Mouse (Mus musculus): ENCODE measurements around the gene Mindy3.
A peak's percentile ranks its signal among the peaks of the same experiment; 100 is the strongest.

Gene Mindy3

GRCm38 (mm10) chr2:12371401-12371800 is 47.9 kb downstream of the Mindy3 start:
- no peak for DNase-seq (ENCODE audit: low spot score)

DNA sequence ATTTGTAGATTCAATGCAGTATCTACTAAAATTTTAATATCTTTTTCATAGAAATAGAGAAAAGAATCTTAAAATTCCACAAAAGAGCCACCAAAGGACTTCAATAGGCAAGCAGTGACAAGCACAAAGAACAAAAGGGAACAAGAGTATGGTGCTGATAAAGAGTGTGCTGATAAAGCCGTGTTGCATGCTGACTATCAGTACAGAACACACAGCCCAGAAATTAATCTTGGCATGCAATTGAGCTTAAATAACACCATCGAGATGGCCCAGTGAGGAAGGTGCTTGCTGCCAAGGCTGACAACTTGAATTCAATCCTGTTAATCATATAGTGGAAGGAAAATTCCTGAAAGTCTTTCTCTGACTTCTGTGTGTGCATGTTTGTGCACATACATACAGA is 50.8 kb downstream of the Mindy3 start:
- no peak for DNase-seq (ENCODE audit: low spot score)

DNA sequence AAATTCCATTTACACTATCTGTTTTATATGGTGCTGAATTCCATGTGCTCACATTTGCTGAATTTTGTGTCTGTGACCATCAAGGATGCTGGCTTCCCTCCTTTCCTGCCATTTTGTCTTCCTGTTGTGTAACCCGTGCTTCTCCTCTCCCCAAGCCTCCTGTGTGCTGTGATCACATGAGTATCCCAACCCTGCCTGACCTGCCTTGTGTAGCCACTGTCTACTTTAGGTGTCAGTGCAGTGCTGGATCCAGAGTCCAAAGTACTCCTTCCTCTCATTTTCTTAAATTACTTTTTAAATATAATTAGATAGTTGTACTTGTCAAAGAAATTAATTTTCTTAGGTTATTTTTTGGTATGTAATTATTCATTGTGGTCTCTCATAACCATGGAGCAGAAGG is 51.3 kb downstream of the Mindy3 start:
- DNase-seq (ENCODE audit: low spot score), result no peak

- no peak for DNase-seq (ENCODE audit: low spot score)
These were observed 58.0 kb downstream of the Mindy3 start for GRCm38 (mm10) chr2:12361310-12361709.

DNA sequence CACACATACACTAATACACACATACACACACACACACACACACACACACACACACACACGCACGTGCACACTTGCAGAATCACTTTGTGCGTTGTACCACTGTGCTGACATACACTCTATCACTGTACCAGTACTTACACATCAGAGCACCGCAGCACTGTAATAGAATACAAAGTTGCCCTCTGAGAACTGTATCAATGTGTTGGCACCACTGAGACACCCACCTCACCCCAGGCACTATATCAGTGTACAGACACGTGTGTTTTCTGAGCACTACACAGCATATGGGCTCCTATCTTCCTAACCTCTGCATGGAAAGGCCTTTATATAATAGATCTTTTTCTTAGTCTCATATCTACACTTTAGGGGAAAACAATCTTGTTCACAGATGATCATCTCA is 64.4 kb downstream of the Mindy3 start:
- no peak for DNase-seq (ENCODE audit: low spot score)

GRCm38 (mm10) chr2:12348914-12349313 is 70.4 kb downstream of the Mindy3 start:
- DNase-seq (ENCODE audit: low spot score), result no peak

- no peak for DNase-seq (ENCODE audit: low spot score)
These were observed 87.3 kb downstream of the Mindy3 start for GRCm38 (mm10) chr2:12331962-12332361.

GRCm38 (mm10) chr2:12329620-12330019 is 89.7 kb downstream of the Mindy3 start:
- no peak for DNase-seq (ENCODE audit: low spot score)

GRCm38 (mm10) chr2:12329068-12329407 is 90.2 kb downstream of the Mindy3 start:
- DNase-seq (ENCODE audit: low spot score), result no peak

- DNase-seq (ENCODE audit: low spot score), result no peak
These were observed 90.8 kb downstream of the Mindy3 start for GRCm38 (mm10) chr2:12328355-12329067.

DNA sequence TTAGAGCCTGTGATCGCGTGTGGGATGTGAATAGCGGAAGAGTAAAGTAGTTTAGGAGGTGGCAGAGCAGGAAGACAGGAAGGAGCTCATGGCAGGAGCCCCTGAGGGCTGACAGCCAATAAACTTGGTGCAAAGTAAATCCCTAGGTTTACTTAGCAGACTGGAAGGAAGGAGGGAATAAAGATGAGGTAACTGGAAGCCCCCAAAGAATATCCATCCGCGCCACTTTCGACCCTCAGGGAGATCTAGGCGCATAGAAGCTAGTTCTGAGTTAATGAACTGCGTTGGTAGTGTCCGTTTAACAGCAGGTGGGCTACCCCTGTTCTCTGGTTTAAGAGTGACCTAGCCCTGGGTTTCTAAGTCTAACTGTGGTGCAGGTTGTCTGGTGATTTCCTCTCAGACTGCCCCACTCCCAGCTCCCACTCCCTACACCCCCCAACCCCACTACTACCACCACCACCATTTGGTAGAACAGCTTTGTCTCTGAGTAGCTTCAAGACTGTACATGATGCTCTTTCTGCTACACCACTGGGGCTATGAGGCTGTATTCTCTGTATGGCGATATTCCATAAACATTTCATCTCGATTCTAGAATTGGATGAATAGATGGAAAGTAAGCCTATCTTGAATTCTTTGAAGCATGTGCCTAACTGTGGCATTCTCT is 91.4 kb downstream of the Mindy3 start:
- no peak for DNase-seq (ENCODE audit: low spot score)

DNA sequence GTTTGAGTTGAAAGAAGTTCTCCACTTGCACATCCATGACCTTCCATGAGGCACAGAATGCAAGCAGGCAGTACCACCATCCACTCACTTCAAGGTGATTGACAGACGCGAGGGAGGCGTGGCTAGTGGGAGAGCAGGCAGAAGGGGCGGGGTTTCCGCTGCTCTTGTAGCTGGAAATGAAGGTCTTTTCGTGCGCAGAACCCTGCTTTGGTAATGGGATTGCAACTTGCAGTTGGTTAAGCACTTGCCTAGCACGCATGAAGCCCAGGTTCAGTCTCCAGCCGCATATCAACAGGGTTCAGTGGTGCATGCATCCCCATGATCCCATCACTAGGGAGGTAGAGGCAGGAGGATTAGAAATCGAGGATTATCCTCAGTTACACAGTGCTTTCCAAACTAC is 92.1 kb downstream of the Mindy3 start:
- DNase-seq (ENCODE audit: low spot score), result no peak

DNA sequence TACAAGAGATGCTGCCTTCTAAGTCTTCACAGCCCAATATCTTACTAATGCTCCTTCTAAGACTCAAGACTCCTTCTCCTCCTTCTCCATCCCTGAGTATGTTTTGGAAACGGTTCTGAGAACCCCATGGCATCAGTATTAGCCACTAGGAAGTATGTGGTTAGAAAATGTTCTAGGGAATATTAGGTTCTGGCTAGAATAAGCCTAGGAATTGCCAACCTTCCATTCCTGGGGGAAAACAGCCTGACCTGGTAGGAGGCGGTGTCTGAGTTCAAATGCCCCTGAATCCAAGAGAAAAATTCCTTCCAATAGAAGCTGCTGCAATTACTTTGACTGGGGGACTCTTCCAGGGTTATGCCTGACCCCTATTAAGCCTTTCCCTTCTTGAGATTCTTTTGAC is 93.4 kb downstream of the Mindy3 start:
- DNase-seq (ENCODE audit: low spot score), result no peak

- DNase-seq (ENCODE audit: low spot score), result peak; percentile 37
These were observed 93.9 kb downstream of the Mindy3 start for GRCm38 (mm10) chr2:12325417-12325816.

DNA sequence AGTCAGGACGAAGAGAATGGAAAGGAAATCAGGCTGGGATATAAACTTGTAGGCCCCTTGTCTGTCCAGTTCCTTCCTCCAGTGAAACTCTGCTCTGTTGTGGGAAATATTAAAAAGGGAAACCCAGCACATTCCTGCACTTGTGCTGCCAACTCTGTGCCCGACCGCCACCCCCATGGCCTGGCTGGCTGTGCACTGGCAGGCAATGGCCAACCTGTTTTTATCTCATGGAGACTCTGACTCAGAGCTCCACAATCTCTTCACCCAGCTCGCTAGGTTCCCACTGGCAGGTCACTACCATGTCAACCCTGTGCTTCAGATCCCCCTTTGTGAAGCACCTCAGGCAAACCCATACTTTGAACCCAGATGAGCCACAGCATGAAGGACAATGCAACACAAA is 98.4 kb downstream of the Mindy3 start:
- DNase-seq (ENCODE audit: low spot score), result no peak

- DNase-seq (ENCODE audit: low spot score), result no peak
These were observed 100.6 kb downstream of the Mindy3 start for GRCm38 (mm10) chr2:12318715-12319114.

DNA sequence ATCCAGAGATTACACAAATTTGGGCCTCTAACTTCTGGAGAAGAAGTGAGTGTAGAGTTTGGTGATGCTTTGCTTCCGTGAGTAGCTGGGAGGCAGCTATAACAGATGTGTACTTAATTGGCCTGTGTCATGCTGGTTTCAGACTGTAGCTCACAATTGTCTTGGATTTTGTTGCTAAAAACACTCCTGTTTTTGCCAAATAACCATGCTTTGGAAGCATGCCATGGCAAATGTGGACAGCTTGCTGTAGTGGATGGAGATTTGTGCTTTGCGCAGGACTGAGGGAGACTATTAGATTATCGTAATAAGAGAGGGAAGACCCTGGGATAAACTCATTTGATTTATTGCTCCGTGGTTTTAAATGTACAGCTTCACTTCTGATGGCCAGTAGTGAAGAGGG is 101.2 kb downstream of the Mindy3 start:
- no peak for DNase-seq (ENCODE audit: low spot score)

GRCm38 (mm10) chr2:12317343-12317742 is 101.9 kb downstream of the Mindy3 start:
- no peak for DNase-seq (ENCODE audit: low spot score)

DNA sequence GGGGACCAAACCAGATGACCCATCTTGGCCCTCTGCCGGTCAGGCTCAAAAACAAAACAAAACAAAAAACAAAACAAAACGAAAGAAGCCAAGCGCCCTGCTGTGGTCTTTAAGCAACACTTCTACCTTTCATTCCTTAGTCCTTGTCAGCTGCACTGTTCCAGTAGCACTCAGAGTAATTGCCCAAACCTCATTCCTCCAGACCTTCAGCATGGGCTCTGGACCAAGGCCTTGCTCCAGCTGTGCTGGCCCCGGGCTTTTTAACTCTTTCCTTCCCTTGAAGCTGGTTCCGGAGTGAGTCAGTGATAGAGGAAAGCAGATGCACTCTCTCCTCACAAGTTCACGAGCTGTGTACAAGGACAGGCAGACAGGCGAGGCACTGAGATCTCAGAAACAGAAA is 102.9 kb downstream of the Mindy3 start:
- DNase-seq (ENCODE audit: low spot score), result no peak

DNA sequence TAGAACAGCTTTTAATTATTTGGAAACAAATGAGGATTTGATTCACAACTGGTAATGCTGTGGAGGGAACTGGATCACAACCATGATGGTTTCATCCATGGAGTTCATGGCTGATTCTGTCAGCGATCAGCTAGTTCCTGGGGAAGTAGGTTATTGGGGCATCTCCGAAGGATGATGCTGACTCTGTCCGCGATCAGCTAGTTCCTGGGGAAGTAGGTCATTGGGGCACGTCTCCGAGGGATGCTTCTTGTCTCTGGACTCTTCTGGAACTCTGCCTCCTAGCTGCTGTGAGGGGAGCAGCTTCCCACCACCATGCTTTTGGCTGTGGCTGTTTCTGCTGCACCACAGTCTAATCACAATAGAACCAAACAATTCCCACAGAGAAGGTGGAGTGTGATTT is 105.2 kb downstream of the Mindy3 start:
- no peak for DNase-seq (ENCODE audit: low spot score)

- no peak for DNase-seq (ENCODE audit: low spot score)
These were observed 110.8 kb downstream of the Mindy3 start for GRCm38 (mm10) chr2:12308466-12308865.

- no peak for DNase-seq (ENCODE audit: low spot score)
These were observed 112.0 kb downstream of the Mindy3 start for GRCm38 (mm10) chr2:12307311-12307710.

- no peak for DNase-seq (ENCODE audit: low spot score)
These were observed 114.1 kb downstream of the Mindy3 start for GRCm38 (mm10) chr2:12305064-12305650.

All from urinary bladder, postnatal 25 days (tissue).